Mouse (Mus musculus) activated CD4-positive, CD25-positive, alpha-beta regulatory T cell, adult 4 months (primary cell): Measurements from ENCODE around the gene Zdhhc1. TPM values are rescaled to one million over a fixed set of nuclear protein-coding genes. Genes with fewer than 3 reads are reported as not detected.

Experiments used
- polyA plus RNA-seq, 2 experiments: library from polyadenylated mRNA; unstranded; fragments of 100-300 nt; shearing (Covaris generic); gene quantifications; one replicate each; pipeline ENCODE4 v1.2.1; 2017

Zdhhc1 gene
- polyA plus RNA-seq, 2 experiments from 2014 or later = 0.43 to 0.62 TPM

Other genes starting within 250 kb of the Zdhhc1 start
- gene B3gnt9, start 241.7 kb downstream of the Zdhhc1 start, polyA plus RNA-seq = under 1 TPM; 0.42 to 0.62 TPM
- gene Tradd, start 232.3 kb downstream of the Zdhhc1 start, polyA plus RNA-seq = 10 to 100 TPM; 54.2 to 64.6 TPM
- 10 to 100 TPM; 17.7 to 24.2 TPM for gene Fbxl8, start 232.3 kb downstream of the Zdhhc1 start, polyA plus RNA-seq
- under 1 TPM; 0.31 to 0.37 TPM for gene Hsf4, start 227.1 kb downstream of the Zdhhc1 start, polyA plus RNA-seq
- not detected for gene Nol3, start 220.8 kb downstream of the Zdhhc1 start, polyA plus RNA-seq
- 1 to 10 TPM in 1 of 2 experiments, under 1 TPM in 1; 0.79 to 1.1 TPM for gene 4931428F04Rik, start 207.0 kb downstream of the Zdhhc1 start, polyA plus RNA-seq
- 1 to 10 TPM in 1 of 2 experiments, under 1 TPM in 1; 0.54 to 2.0 TPM for gene Exoc3l, start 200.8 kb downstream of the Zdhhc1 start, polyA plus RNA-seq
- 10 to 100 TPM; 49.1 to 64.7 TPM for gene E2f4, start 199.2 kb downstream of the Zdhhc1 start, polyA plus RNA-seq
- 1 to 10 TPM; 6.6 to 7.4 TPM for gene Elmo3, start 191.3 kb downstream of the Zdhhc1 start, polyA plus RNA-seq
- 1 to 10 TPM; 1.4 to 2.7 TPM for gene Lrrc29, start 170.6 kb downstream of the Zdhhc1 start, polyA plus RNA-seq
- gene Tmem208, start 170.5 kb downstream of the Zdhhc1 start, polyA plus RNA-seq = 100 to 1,000 TPM; 160 to 182 TPM
- gene Fhod1, start 148.9 kb downstream of the Zdhhc1 start, polyA plus RNA-seq = 1 to 10 TPM; 2.9 to 3.1 TPM
- under 1 TPM; 0.24 to 0.44 TPM for gene Slc9a5, start 148.1 kb downstream of the Zdhhc1 start, polyA plus RNA-seq
- gene Plekhg4, start 123.6 kb downstream of the Zdhhc1 start, polyA plus RNA-seq = under 1 TPM in 1 of 2 experiments, not detected in 1; 0.20 TPM
- gene Kctd19, start 83.4 kb downstream of the Zdhhc1 start, polyA plus RNA-seq = not detected
- not detected for gene Lrrc36, start 83.3 kb downstream of the Zdhhc1 start, polyA plus RNA-seq
- gene Tppp3, start 25.4 kb downstream of the Zdhhc1 start, polyA plus RNA-seq = under 1 TPM; 0.50 to 0.60 TPM
- gene Hsd11b2, start 21.9 kb upstream of the Zdhhc1 start, polyA plus RNA-seq = not detected
- 10 to 100 TPM; 40.7 to 42.8 TPM for gene Atp6v0d1, start 69.1 kb upstream of the Zdhhc1 start, polyA plus RNA-seq
- 1 to 10 TPM; 6.7 to 7.9 TPM for gene Ripor1, start 108.4 kb upstream of the Zdhhc1 start, polyA plus RNA-seq
- 10 to 100 TPM; 51.3 to 61.4 TPM for gene Ctcf, start 139.7 kb upstream of the Zdhhc1 start, polyA plus RNA-seq
- under 1 TPM in 1 of 2 experiments, not detected in 1; 0.87 TPM for gene Agrp, start 140.5 kb upstream of the Zdhhc1 start, polyA plus RNA-seq
- gene Carmil2, start 189.4 kb upstream of the Zdhhc1 start, polyA plus RNA-seq = 1 to 10 TPM; 6.0 to 7.9 TPM
- gene Acd, start 204.2 kb upstream of the Zdhhc1 start, polyA plus RNA-seq = 10 to 100 TPM; 50.0 to 57.3 TPM
- 10 to 100 TPM; 10.8 to 13.8 TPM for gene Pard6a, start 204.2 kb upstream of the Zdhhc1 start, polyA plus RNA-seq
- gene 4933405L10Rik, start 210.8 kb upstream of the Zdhhc1 start, polyA plus RNA-seq = not detected
- 1 to 10 TPM; 1.4 to 3.8 TPM for gene Enkd1, start 211.3 kb upstream of the Zdhhc1 start, polyA plus RNA-seq